Mouse (Mus musculus) urinary bladder, postnatal 14 days (tissue): Measurements from ENCODE around the gene Mta3.

Experiments used
- DNase-seq: peaks from one replicate; pipeline ENCODE4 v3.0.0; 2021; ENCODE audit warnings: low spot score

The Mta3 gene

DNA sequence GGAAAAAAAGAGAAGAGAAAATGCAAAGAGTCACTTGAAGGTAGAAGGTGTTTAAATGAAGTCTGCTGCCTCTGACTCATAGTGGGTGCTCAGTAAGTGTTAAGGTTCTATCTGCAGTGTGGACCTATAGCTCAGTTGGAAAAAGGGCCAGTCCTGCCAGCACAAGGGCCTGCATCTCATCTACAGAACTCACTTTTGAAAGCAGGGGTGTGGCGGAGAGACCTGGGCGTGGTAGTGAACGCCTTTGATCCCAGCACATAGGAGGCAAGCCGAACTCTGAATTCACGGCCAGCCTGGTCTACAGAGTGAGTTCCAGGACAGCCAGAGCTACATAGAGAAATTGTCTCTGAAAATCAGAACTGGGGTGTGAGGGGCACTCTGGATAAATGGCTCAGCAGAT is 104.3 kb downstream of the Mta3 start:
- no peak for DNase-seq

DNA sequence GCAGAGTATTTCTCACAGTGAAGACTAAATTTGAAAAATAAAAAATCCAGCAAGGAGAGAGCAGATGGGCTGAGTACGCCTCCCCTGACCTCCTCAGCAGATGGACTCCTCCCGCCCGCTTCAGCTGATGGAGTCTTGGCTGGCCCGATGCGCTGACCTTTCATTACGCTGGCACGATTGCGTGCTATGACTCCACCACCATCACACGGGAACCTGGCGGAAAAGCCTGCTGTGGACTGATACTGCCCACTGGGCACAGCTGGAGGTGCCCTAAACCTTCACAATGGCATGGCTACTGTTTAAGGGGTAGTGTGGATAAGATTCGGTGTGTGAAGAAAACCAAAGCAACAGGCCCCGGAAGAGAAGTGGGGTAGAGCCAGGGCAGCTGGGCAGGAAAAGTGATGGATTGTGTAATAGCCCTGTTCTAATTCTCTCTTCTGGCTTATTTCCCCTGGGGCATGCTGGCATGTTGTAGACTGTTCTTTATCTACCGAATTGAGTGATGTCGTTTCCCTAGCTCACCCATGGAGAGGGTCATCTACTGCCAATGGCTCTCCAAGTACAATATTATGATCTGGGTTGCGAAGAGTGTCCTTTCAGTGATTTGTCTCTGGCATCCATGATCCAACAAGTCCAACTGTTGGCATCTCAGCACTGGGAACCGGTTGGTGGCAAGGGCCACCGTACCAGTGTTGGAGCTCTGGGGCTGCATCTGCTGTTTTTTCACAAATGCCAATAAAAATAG is 106.4 kb downstream of the Mta3 start:
- DNase-seq: no peak

DNA sequence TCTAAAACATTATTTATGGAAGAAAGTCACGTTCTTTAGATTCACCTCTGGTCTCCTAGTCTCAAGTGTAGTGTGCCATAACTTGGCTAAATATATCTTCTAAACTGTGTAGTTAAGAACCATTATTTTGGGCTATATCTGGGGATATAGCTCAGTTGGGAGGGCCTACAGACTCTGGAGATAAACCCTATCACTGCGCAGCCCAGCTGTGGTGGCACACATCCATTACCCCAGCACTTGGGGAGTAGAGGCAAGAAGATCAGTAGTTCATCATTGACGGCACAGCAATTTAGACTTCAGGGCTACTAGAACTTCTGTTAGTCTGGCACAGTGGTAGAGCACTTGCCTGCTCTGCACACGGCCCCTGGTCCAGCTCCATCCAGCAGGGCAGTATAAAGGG is 107.1 kb downstream of the Mta3 start:
- no peak for DNase-seq

GRCm38 (mm10) chr17:83816996-83817395 is 111.0 kb downstream of the Mta3 start:
- no peak for DNase-seq

- DNase-seq: no peak
Observed at GRCm38 (mm10) chr17:83819503-83819902, 113.5 kb downstream of the Mta3 start.

GRCm38 (mm10) chr17:83820701-83821100 is 114.7 kb downstream of the Mta3 start:
- no peak for DNase-seq

DNA sequence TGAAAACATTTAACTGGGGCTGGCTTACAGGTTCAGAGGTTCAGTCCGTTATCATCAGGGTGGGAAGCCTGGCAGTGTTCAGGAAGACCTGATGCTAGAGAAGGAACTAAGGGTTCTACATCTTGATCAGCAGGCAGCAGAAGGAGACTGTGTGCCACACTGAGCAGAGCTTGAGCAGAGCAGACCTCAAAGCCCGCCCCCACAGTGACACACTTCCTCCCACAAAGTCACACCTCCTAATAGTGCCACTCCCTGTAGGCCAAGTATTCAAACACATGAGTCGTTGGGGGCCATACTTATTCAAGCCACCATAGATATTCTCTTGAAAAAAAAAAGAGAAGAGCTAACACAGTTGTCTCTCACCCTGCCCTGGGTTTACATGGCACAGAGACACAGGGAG is 115.9 kb downstream of the Mta3 start:
- DNase-seq: no peak

DNA sequence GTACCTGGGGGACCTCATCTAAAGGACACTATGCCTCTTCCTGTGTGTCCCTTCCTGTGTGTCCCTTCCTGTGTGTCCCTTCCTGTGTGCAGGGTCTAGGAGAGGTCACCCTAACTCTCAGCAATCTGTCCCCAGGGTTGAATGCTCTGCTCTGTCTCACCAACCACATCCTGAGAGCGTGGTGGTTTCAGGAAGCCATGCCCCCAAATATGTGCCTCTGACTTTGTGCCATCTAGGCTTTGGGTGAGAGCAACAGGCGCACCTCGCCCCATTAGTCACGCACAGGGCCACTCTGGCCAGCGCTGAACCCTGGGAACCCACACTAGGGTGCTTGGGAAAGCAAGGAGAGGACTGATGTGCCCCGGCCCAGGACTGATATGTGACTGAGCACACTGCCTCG is 117.9 kb downstream of the Mta3 start:
- DNase-seq: no peak

GRCm38 (mm10) chr17:83829356-83829755 is 123.4 kb downstream of the Mta3 start:
- no peak for DNase-seq

DNA sequence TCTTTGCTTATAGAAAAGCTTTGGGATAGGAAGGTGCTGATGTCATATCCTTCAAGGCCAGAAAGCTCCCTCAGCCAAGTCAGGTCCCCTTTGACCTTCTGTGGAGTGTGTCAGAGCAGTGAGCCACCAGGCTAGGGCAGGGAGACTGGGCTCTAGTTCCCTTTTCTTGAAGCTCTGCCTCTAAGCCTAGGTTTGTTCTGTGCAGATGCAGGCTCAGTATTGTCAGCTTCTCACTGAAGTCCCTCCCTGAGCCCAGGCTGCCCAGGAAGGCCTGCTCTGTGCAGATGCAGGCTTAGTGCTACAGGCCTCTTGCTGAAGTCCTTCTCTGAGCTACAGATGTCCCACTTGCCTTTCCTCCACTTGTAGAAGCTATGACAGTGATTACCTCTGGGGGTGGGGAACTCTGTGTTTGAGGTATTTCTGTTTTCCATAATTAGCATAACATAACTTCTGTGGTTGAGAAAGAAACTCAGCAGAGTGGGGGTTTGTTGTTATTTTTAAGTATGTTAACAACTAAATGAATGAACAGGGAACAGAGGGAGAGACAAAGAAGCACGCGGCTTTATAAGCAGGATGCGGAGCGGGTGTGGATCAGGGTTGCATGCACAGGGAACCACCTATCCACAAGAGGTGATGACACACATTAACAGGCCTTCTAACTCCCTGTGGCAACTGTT is 124.8 kb downstream of the Mta3 start:
- no peak for DNase-seq

DNA sequence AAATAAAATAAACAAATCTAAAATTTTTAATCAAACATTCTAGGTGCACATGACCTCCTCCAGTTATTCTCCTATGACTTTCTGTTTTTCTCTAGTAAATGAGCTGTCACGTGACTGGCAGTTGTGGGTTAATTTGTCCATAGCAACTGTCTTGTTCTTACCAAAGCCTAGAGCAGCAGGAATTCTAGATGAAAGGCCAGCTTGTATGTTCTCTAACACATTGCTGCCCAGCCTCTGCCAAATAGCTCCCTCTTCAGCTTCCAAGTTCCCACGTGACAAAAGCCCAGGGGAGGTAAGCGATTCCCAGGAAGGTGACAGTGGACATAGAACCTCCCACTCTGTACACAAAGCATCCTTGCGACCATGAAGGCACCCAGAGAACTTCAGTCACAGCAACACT is 128.2 kb downstream of the Mta3 start:
- no peak for DNase-seq

GRCm38 (mm10) chr17:83836048-83836447 is 130.1 kb downstream of the Mta3 start:
- no peak for DNase-seq

DNA sequence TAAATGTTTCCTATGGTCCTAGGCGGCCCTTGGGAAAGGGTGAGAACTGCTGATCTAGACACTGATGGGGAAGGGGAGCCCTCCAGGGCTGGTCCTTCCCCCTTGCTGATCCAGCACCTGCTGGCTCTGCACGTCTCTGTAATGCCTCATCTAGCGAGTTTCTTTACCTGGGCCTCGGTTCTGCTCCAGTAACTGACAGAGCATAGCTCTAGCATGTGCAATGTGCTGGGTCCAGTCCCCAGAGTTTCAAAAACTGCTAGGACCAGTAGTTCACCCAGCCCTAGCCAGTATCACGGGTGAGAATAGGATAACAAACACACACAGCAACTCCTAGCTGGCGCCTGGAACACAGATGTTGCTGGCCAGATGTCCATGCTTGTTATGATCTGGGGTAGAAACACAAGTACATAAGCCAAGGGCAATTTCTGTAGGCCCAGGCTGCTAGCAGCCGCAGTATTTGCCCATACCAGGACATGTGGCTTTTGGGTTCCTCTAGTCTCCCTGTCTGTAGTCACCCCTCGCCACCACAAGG is 131.8 kb downstream of the Mta3 start:
- DNase-seq: no peak

DNA sequence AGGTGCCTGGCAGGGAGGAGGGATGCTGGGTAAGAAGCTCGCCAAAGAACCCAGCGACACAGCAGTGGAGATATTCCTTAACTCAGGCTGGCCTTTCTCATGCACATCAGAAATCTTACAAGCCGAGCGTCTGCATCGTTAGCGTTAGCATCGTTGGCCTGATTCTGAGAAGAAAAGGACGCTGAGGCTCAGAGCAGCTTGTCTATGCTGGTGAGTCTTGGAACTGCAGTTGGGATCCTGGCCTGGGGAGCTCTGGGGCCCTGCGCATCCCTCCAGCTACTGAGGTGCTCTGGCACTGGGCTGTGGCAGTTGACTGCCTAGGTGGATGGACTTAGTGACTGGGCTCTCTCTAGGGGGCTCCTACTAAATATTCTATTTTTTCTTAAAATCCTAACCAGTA is 133.2 kb downstream of the Mta3 start:
- no peak for DNase-seq

DNA sequence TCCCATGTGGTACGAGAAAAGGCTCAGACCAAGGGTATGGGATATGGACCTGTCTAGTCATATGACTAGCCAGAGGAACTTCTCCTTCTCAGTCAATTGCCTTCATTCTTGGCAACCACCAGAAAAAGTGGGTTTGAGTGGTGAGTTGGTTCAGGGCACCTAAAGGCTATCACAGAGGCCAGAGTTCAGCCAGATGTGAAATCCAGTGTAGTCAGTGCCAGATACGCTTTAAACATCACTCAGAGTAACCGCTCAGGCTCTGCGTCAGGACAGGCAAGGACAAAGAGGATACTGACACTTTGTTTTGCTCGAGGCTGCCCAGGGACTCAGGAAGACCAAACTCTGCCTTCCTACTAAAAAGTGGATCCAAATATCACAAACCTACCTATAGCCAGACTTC is 135.0 kb downstream of the Mta3 start:
- DNase-seq: no peak

- DNase-seq: no peak
Observed at GRCm38 (mm10) chr17:83843780-83844179, 137.8 kb downstream of the Mta3 start.

DNA sequence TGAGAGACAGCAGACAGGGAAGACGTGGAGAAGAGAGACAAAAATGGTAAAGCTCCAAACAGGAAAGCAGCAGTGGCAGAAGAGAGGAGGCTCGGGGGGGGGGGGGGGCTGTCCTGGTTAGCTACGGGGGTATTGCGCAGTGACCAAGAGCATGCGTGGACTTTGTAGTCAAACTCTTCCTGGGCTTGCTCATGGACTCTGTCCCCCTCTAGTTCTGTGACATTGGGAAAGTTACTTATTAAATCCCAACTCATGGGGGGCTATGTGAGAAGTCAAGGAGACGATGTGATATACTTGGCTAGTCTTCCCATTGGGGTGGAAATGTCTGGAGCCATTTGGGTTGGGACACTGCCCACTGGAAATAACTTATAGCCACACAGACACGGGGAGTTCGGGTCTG is 139.6 kb downstream of the Mta3 start:
- no peak for DNase-seq

DNA sequence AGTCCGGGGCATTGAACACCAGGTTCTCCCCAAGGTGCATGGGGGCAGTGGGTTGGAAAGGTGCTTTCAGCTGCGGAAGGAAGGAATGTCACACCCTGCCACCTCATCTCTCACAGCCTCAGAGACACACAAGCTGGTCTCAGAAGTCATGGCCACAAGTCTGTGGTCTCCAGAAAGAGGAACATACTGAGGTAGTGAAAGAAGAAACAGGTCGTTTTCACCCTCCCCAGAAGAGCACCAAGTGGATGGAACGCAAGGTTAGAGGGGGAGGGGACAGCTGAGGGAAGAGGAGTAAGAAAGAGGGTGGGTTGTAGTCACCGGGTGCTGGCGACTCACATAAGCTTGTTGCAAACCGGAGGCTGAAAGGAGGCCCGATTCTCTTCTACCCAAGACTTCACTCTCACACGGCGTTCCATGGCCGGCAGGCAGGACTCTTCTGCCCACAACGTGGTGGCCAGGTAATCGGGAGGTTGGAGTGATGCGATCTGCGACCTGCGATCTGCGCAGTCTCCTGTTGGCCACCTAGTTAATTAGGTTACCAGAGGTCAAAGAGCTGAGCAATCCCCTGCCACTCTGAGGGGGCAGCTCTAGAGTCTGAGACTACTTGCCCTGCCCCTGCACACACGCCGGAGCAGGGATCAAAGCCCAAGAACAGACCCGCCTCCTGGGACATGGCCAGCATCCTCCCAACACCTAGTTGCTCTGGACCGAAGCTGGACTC is 140.5 kb downstream of the Mta3 start:
- no peak for DNase-seq

DNA sequence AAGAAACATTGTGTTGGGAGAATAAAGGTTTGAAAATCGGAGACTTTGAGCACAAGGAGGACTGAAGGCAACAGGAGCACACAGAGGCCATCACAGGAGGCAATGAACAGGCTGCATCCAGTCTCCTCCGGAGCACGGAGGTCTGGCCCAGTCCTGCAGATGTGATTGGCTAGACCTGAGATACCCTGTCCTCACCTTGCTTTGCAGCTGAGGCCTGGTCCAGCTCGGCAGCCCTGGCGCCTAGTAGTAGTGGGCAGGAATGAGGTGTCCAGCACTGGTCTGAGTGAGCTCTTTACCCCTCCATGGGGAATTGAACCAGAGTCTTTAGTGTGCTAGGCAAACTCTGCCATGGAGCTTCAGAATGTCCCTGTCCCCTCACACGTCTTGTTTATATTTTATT is 141.1 kb downstream of the Mta3 start:
- no peak for DNase-seq

GRCm38 (mm10) chr17:83847815-83848214 is 141.9 kb downstream of the Mta3 start, which contains the start of gene Haao:
TSS of gene Haao (minus strand) at chr17:83847963.
- no peak for DNase-seq

- DNase-seq: no peak
Observed at GRCm38 (mm10) chr17:83848482-83848881, 142.5 kb downstream of the Mta3 start.

GRCm38 (mm10) chr17:83849081-83849675 is 143.2 kb downstream of the Mta3 start:
- DNase-seq: no peak
